Mouse (Mus musculus): ENCODE measurements around the gene Inpp5e. TPM values are rescaled to one million over a fixed set of nuclear protein-coding genes. Genes with fewer than 3 reads are reported as not detected.
"Not testable (repeated sequence)": the region's sequence is repeated elsewhere in the genome, so short reads cannot be mapped to it uniquely, and the experiment has no call there.

The Inpp5e gene
- polyA plus RNA-seq, 1 experiment from 2014 or later: 13.9 TPM

GRCm38 (mm10) chr2:26421969-26422368 lies 13.0 kb upstream of the Inpp5e start:
- DNase-seq (ENCODE audit: low spot score): no peak

DNA sequence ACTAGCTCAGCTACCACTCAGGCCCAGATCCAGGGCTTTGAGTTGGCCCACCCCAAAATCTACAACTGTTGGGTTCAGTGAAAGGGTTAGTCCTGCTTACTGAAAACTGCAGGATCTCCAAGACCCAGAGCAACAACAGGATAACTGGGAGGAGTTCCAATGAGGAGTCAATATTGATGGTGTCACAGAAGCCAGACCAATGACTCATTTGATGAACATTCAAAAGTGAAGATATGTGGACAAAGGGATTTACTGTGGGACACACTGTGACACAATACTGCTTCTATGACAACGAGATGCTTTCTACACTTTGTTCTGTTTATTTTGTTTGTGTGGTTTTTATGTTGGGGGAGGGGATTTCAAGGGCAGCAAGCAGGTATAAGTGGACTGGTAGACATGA lies 9.1 kb upstream of the Inpp5e start:
- no peak for DNase-seq (ENCODE audit: low spot score)

DNA sequence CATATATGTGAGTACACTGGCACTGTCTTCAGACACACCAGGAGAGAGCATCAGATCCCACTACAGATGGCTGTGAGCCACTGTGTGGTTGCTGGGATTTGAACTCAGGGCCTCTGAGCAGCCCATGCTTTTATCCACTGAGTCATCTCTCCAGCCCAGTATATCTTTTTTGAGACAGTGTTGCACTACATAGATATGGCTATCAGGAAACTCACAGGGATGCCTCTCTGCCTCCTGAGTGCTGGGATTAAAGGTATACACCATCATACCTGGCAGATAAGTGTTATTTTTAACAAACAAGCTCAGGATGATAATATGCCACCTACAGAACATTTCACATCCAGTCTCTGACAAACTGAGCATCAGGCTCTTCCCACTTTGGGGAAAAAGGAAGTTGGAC lies 8.1 kb upstream of the Inpp5e start:
- DNase-seq (ENCODE audit: low spot score): no peak

DNA sequence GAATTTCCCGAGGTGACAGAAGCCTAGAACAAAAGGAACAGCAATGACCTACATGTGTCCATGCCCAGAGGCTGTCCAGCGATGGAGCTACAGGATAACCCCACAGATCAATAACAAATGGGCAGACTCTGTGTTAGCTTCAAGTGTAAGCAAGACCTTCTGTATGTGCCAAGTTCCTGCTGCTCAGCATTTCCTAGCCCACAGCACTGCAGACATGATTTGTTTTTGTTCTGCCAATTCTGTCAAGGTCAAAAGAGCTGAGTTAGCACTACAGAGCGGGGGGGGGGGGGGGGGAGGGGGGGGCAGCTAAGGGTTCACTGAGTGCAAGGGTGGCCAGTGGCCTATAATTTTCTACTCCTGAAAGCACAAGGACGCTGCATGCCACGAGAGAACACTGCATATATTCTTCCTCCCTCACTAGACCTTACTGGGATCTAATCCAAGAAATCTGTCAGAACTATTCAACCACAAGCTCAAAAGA lies 2.0 kb upstream of the Inpp5e start:
- no peak for DNase-seq (ENCODE audit: low spot score)

- peak; percentile 12 for DNase-seq (ENCODE audit: low spot score)
Observed at GRCm38 (mm10) chr2:26410091-26410490, 1.1 kb upstream of the Inpp5e start.

DNA sequence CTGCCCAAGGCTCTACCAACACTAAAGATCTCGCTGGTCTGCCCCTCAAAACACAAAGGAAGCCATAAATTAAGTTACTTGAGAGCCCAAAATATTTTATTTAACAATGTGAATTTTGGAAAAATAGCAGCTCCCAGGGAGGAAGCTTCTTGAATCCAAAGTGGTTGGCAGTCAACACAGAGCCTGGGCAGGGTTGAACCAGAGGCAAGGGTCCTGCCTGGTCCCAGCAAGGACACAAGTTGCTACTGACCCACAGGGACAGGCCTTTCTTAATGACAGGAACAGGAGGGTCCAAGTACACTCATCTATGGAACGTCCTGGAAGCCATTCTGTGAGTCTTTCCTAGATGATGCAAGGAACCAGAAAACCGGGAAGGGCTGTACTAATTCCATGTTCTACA lies 359 bp upstream of the Inpp5e start:
- DNase-seq (ENCODE audit: low spot score): no peak

DNA sequence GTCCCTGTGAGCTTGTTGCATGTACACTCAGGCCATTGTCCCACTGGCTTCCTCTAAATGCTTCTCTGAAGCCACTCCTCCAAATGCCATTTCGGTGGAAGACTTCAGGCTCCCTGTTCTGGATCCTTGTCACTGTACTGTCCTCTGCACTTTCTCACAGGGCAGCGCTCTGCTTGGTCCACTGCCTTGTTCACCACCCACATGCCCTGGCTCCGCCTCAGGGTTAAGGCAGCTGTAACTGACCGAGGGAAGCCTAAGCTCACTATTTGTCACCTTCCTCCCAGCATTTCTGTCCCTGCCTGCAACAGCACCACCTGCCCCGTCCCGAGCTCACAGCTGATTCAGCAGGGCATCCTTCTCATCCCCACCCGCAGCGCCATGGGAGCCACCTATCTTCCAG lies 5.7 kb downstream of the Inpp5e start:
- DNase-seq (ENCODE audit: low spot score): no peak

- no peak for DNase-seq (ENCODE audit: low spot score)
Observed at GRCm38 (mm10) chr2:26402265-26402664, 6.7 kb downstream of the Inpp5e start.

DNA sequence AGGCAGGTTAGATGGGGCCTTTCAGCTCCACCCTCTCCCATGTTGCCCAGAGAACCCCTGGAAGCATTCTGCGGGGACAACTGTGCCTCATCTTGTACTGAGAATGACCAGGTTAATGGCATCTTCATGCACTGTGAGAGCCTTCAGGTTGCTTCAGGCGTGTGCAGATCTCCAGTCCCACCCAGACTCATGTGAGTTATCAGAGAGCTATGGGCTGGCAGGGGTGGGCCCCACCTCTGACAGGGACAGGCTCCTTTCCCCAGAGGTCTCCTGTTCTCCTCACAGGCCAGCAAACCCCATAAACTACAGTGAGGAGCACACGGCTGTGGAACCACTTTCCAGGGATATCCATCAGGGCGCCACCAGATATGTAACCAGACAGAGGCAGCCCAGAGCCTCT lies 8.0 kb downstream of the Inpp5e start:
- no peak for DNase-seq (ENCODE audit: low spot score)

DNA sequence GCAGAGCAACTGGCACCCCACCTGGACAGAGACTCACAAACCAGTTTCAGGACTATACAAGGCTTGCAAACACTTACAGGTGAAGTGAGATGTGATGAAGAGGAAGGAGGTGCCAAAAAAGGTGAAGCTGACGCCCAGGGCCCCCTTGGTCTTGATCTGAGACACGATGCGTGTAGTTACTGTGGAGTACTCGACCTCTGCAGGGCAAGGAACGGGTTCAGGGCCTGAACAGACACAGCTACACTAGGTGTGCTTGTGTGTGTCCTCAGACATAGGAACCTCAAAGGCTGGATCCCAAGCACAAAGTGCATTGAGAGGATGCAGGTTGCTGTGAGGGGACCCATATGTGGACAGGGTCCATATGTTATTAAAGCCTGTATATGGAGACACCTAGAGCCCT lies 8.7 kb downstream of the Inpp5e start:
- no peak for DNase-seq (ENCODE audit: low spot score)

- DNase-seq (ENCODE audit: low spot score): no peak
Observed at GRCm38 (mm10) chr2:26399647-26400046, 9.4 kb downstream of the Inpp5e start.

DNA sequence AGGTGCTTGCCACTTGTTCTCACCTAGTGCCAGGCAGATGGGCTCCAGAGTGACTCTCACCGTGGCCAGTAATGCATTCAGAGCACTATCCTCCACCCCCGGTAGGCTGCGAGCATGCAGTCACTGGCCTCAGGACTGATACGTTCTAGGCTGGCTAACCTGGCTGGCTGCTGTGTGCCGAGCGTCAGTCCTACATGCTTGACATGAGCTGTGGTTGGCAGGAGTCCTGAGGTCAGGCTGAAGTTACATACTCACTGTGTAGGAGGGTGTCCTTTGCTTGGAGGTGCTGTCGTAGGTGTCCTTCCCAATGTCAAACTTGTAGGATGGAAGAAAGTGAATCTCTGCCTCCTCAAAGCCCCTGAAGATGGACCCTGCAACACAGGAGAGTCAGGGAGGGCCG lies 10.0 kb downstream of the Inpp5e start:
- DNase-seq (ENCODE audit: low spot score): no peak

DNA sequence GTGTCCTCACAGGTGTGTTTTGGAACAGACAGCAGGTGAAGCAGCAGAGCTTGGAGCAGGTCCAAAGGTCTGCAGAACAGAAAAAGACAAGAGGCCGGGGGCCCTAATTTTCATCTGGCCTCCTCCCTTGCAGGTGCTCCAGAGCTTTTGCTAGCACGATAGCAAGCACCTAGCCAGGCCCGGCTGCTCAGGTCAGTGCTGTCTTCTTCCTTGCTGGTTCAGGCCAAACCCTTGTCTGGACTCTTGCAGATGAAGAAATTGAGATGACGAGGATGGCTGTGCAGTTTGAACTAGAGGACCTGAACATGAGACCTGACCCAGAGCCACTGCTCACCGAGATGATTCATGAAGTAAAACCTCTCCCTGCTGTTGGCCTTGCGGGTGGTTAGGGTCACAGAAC lies 17.4 kb downstream of the Inpp5e start:
- no peak for DNase-seq (ENCODE audit: low spot score)

- DNase-seq (ENCODE audit: low spot score): no peak
Observed at GRCm38 (mm10) chr2:26390954-26391353, 18.0 kb downstream of the Inpp5e start.

DNA sequence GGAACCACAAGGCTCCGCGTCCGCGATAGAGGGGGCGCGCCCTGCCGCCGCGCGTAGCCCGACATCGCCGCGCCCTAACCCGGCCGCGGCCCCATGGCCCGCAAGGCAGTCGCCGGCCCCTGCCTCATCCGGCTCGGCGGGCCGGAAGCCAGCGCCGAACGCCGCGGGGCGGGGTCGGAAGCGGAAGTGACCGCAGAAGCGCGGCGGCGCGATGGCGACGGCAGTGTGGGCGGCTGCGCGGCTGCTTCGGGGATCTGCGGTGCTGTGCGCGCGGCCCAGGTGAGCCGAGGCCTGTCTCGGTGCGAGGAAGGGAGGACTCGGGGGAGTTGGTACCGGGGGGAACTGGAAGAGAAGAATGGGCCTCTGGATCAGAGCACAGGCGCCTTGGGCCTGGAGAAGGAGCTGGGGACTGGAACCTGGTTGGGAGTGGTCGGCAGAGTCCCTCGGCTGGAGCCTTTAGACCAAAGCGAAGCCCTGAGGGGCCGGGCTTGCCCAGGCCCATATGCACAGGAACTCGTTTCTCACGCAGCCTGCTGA lies 19.8 kb downstream of the Inpp5e start, which contains the start of the genes Entr1 and Pmpca:
TSS of gene Entr1 (minus strand) at position 163 of the 537 bp plus-strand sequence.
TSS of gene Pmpca (plus strand) at position 186 of the 537 bp plus-strand sequence.
- peak; percentile 93 for DNase-seq (ENCODE audit: low spot score)

- DNase-seq (ENCODE audit: low spot score): peak; percentile 35
Observed at GRCm38 (mm10) chr2:26388682-26389153, 20.3 kb downstream of the Inpp5e start.

GRCm38 (mm10) chr2:26387713-26388112 lies 21.3 kb downstream of the Inpp5e start:
- no peak for DNase-seq (ENCODE audit: low spot score)

DNA sequence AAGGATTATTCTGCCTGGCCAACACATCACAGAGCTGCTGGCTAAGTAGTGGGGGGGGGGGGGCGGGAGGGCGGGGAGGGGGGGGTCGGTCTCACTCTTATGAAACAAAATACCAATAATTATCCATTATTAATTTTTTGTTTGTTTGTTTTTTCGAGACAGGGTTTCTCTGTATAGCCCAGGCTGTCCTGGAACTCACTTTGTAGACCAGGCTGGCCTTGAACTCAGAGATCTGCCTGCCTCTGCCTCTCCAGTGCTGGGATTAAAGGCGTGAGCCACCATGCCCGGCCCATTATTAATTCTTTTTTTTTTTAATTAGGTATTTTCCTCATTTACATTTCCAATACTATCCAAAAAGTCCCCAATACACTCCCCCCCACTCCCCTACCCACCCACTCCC lies 28.1 kb downstream of the Inpp5e start:
- DNase-seq (ENCODE audit: low spot score): not testable (repeated sequence)

DNA sequence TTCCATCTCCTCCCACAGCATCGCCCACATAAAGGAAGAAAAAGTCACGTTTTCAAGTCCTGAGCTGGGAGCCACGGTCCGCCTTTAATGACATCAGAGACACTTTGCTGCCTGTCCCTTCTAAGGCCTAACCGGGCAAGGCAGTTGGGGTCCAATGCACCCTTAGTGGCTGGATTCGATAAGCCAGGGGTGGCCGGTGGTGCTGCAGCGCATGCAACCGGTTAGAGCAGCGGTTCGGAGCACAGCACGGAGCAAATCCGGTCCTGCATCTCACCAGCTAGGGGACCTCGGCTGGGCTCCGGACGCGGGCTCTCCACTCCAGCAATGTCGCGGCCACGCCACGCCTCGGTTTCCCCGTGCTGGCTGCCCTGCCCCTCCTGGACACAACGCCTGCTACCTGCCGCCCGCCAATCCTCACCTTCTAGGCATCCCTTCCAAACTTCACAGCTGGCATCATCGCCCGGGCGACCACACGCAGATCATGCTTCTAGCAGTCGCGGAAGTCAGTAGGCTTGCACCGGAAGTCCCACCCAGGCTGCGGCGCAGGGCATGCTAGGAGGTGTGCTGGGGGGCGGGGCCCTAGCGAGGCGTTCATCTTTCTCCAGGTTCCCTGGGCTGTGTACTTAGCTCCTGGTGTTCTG lies 28.8 kb downstream of the Inpp5e start, which contains the start of gene Snapc4:
TSS of gene Snapc4 (minus strand) at position 523 of the 641 bp plus-strand sequence.
- DNase-seq (ENCODE audit: low spot score): peak; percentile 87

DNA sequence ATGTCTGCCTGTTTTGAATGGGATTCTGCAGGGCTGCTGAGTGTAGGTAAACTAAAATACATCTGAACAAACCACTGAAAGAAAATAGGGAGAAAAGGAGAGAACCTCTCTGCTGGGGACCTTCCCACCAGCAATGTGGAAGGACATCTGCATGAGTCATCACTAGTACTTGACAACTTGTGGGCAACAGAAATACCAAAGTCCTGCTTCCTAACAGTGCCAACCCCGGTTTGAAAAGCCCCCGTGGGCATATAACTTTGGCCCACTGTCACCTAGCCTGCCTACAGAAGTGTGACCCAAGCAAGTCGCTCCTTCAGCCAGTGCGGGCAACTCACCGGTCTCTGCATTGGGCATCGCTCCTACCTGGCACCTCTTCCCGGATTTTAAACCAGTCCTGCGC lies 36.6 kb downstream of the Inpp5e start:
- DNase-seq (ENCODE audit: low spot score): no peak

DNA sequence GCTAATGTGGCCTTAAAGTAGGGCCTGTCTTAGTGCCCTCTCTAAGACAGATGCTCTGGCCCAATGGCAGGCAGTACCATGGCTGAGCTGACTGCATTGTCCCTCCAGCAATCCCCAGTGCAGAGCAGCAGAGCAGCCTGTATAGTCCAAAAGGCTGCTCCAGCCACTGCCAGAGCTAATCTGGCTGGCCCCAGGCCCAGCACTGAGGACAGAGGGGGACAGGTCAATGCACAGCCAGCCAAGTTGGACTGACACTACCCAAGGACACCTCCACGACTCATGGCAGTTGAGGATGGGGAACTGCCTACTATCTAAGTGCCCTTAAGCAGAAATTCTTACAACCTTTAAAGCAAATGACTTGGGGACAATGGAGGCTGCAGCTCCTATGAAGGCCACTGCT lies 40.4 kb downstream of the Inpp5e start:
- DNase-seq (ENCODE audit: low spot score): no peak

- DNase-seq (ENCODE audit: low spot score): no peak
Observed at GRCm38 (mm10) chr2:26367911-26368310, 41.1 kb downstream of the Inpp5e start.
